8 mouse cellular contexts compared by ENCODE assay signal in genomic region chr2:28534436-28535262, GRCm38 (mm10). TPM values are rescaled to one million over a fixed set of nuclear protein-coding genes. Genes with fewer than 3 reads are reported as not detected.
DNase-seq lines count a peak whose midpoint lies in the region; ATAC-seq and TF ChIP-seq lines count a peak whose summit lies in the region.

No protein-coding gene starts in this region.

- WGBS in embryonic facial prominence, embryonic 12.5 days, result 17% methylated on average over 11 of the region's 11 CpGs
- WGBS in limb, embryonic 14.5 days, result 18% methylated on average over 11 of the region's 11 CpGs
- 27% methylated on average over 11 of the region's 11 CpGs for WGBS in midbrain, embryonic 16.5 days

- H3K4me3 ChIP-seq in embryonic facial prominence, embryonic 12.5 days, result peak overlapping the region; percentile 60
- peak overlapping the region; percentile 52 for H3K4me3 ChIP-seq in limb, embryonic 14.5 days (replicated peaks; ENCODE audit: low read length)
- H3K4me3 ChIP-seq in midbrain, embryonic 16.5 days (ENCODE audit: low read depth, low read length), result peak overlapping the region; percentile 45

- DNase-seq in adrenal gland, postnatal 14 days, result peak; percentile 72
- no peak for DNase-seq in adrenal gland, postnatal 25 days
- DNase-seq in heart, postnatal 14 days, result peak; percentile 64
- peak; percentile 70 for DNase-seq in limb, embryonic 14.5 days (ENCODE audit: low spot score)
- no peak for DNase-seq in thymus, postnatal 0 days (ENCODE audit: low spot score)
- DNase-seq in T-cell, adult 2 months (ENCODE audit: low spot score), result no peak

- no peak for TF ChIP-seq POLR2A in limb, embryonic 14.5 days (IDR thresholded peaks at IDR 0.05; ENCODE audit: borderline replicate concordance, extremely low read depth, insufficient read depth, insufficient read length)

- no peaks in the 10 kb centered on the region for H3K27me3 ChIP-seq in embryonic facial prominence, embryonic 12.5 days
- no peaks in the 10 kb centered on the region for H3K27me3 ChIP-seq in limb, embryonic 14.5 days (ENCODE audit: control insufficient read depth, insufficient read depth, low read length)
- no peaks in the 10 kb centered on the region for H3K27me3 ChIP-seq in midbrain, embryonic 16.5 days (ENCODE audit: control insufficient read depth, insufficient read depth, low read depth, low read length)

- intact Hi-C loops in heart, postnatal 14 days (cut with DNase I), result no loop called here

- peak overlapping the region; percentile 94 for H3K27ac ChIP-seq in embryonic facial prominence, embryonic 12.5 days
- H3K27ac ChIP-seq in limb, embryonic 14.5 days (replicated peaks; ENCODE audit: low read depth, low read length), result peak overlapping the region; percentile 81
- peak overlapping the region; percentile 80 for H3K27ac ChIP-seq in midbrain, embryonic 16.5 days (ENCODE audit: low read length)

- H3K4me1 ChIP-seq in embryonic facial prominence, embryonic 12.5 days, result peaks cover 85% of the 10 kb centered on the region
- H3K4me1 ChIP-seq in limb, embryonic 14.5 days (ENCODE audit: control insufficient read depth, insufficient read depth, low read length), result peaks cover 74% of the 10 kb centered on the region
- peaks cover 80% of the 10 kb centered on the region for H3K4me1 ChIP-seq in midbrain, embryonic 16.5 days (ENCODE audit: control insufficient read depth, insufficient read depth, low read length)

- H3K9ac ChIP-seq in embryonic facial prominence, embryonic 12.5 days, result peak overlapping the region; percentile 52
- H3K9ac ChIP-seq in limb, embryonic 14.5 days (ENCODE audit: low read depth, low read length, severe bottlenecking), result peak overlapping the region; percentile 61
- peak overlapping the region; percentile 63 for H3K9ac ChIP-seq in midbrain, embryonic 16.5 days (ENCODE audit: low read depth, low read length)

- peak overlapping the region; percentile 81 for H3K4me2 ChIP-seq in embryonic facial prominence, embryonic 12.5 days (replicated peaks)
- H3K4me2 ChIP-seq in limb, embryonic 14.5 days (replicated peaks; ENCODE audit: low read depth, low read length, severe bottlenecking), result peak overlapping the region; percentile 84
- peak overlapping the region; percentile 58 for H3K4me2 ChIP-seq in midbrain, embryonic 16.5 days (ENCODE audit: low read length)

- H3K36me3 ChIP-seq in embryonic facial prominence, embryonic 12.5 days, result no peaks in the 10 kb centered on the region
- peaks cover 5% of the 10 kb centered on the region; the same call in 1 of the 2 replicates for H3K36me3 ChIP-seq in limb, embryonic 14.5 days (ENCODE audit: control insufficient read depth, insufficient read depth, low read length)
- no peaks in the 10 kb centered on the region for H3K36me3 ChIP-seq in midbrain, embryonic 16.5 days (ENCODE audit: control insufficient read depth, insufficient read depth, low read length)

- no peaks in the 10 kb centered on the region for H3K9me3 ChIP-seq in embryonic facial prominence, embryonic 12.5 days
- H3K9me3 ChIP-seq in limb, embryonic 14.5 days (ENCODE audit: control insufficient read depth, low read length), result no peaks in the 10 kb centered on the region
- H3K9me3 ChIP-seq in midbrain, embryonic 16.5 days (replicated peaks; ENCODE audit: control insufficient read depth, low read length, poor library complexity, severe bottlenecking), result no peaks in the 10 kb centered on the region

- ATAC-seq in embryonic facial prominence, embryonic 12.5 days (ENCODE audit: insufficient number of reproducible peaks, insufficient read depth, low FRiP score, low TSS enrichment), result peak; percentile 64; the same call in 1 of the 2 replicates
- ATAC-seq in limb, embryonic 14.5 days (ENCODE audit: low FRiP score, low read depth), result peak; percentile 60
- ATAC-seq in midbrain, embryonic 16.5 days, result no peak

RNA-seq across cellular contexts. Expression of gene Ralgds, which starts 21.7 kb away (rescaled TPM):
- total RNA-seq in adrenal gland, postnatal 14 days (2021), result 27.0 and 35.9 TPM in 2 replicates
- 32.6 and 40.3 TPM in 2 replicates for total RNA-seq in adrenal gland, postnatal 25 days (2021)
- polyA plus RNA-seq in embryonic facial prominence, embryonic 12.5 days (2016; fragmentation: Nextera tagmentation; extraction: Ambion mirVana), result 64.1 and 66.1 TPM in 2 replicates
- total RNA-seq in heart, postnatal 14 days (2021), result 10 to 100 TPM; 14.5 to 18.2 TPM
- polyA plus RNA-seq in limb, embryonic 14.5 days (2012; rRNA removed), result 86.6 and 108 TPM in 2 replicates
- 61.6 and 63.1 TPM in 2 replicates for polyA plus RNA-seq in limb, embryonic 14.5 days (2014; fragmentation: Nextera tagmentation; extraction: Ambion mirVana)
- polyA plus RNA-seq in midbrain, embryonic 16.5 days (2015; fragmentation: Nextera tagmentation; extraction: Ambion mirVana), result 78.4 and 82.0 TPM in 2 replicates
- 13.3 and 15.7 TPM in 2 replicates for polyA plus RNA-seq in thymus, postnatal 0 days (2015; fragmentation: Nextera tagmentation; extraction: Ambion mirVana)

RNA-seq across cellular contexts. Expression of gene Cel, which starts 28.6 kb away (rescaled TPM):
- total RNA-seq in adrenal gland, postnatal 14 days (2021), result 0.15 TPM in 1 of 2 replicates, not detected in the other
- total RNA-seq in adrenal gland, postnatal 25 days (2021), result 0.24 TPM in 1 of 2 replicates, not detected in the other
- polyA plus RNA-seq in embryonic facial prominence, embryonic 12.5 days (2016; fragmentation: Nextera tagmentation; extraction: Ambion mirVana), result not detected in 2 replicates
- not detected for total RNA-seq in heart, postnatal 14 days (2021)
- polyA plus RNA-seq in limb, embryonic 14.5 days (2012; rRNA removed), result 0.06 and 0.12 TPM in 2 replicates
- polyA plus RNA-seq in limb, embryonic 14.5 days (2014; fragmentation: Nextera tagmentation; extraction: Ambion mirVana), result not detected in 2 replicates
- not detected in 2 replicates for polyA plus RNA-seq in midbrain, embryonic 16.5 days (2015; fragmentation: Nextera tagmentation; extraction: Ambion mirVana)
- polyA plus RNA-seq in thymus, postnatal 0 days (2015; fragmentation: Nextera tagmentation; extraction: Ambion mirVana), result 0.44 and 0.50 TPM in 2 replicates

RNA-seq across cellular contexts. Expression of gene Gm10134, which starts 28.8 kb away (rescaled TPM):
- 1.1 and 3.2 TPM in 2 replicates for total RNA-seq in adrenal gland, postnatal 14 days (2021)
- total RNA-seq in adrenal gland, postnatal 25 days (2021), result 3.4 TPM in 1 of 2 replicates, not detected in the other
- polyA plus RNA-seq in embryonic facial prominence, embryonic 12.5 days (2016; fragmentation: Nextera tagmentation; extraction: Ambion mirVana), result 0.87 TPM in 1 of 2 replicates, not detected in the other
- total RNA-seq in heart, postnatal 14 days (2021), result 1 to 10 TPM; 1.2 to 1.4 TPM
- 1.1 TPM in 1 of 2 replicates, not detected in the other for polyA plus RNA-seq in limb, embryonic 14.5 days (2012; rRNA removed)
- 0.61 and 1.1 TPM in 2 replicates for polyA plus RNA-seq in limb, embryonic 14.5 days (2014; fragmentation: Nextera tagmentation; extraction: Ambion mirVana)
- polyA plus RNA-seq in midbrain, embryonic 16.5 days (2015; fragmentation: Nextera tagmentation; extraction: Ambion mirVana), result 2.3 and 3.6 TPM in 2 replicates
- polyA plus RNA-seq in thymus, postnatal 0 days (2015; fragmentation: Nextera tagmentation; extraction: Ambion mirVana), result 2.6 and 3.6 TPM in 2 replicates

RNA-seq across cellular contexts. Expression of gene Gbgt1, which starts 38.0 kb away (rescaled TPM):
- 3.3 and 5.1 TPM in 2 replicates for total RNA-seq in adrenal gland, postnatal 14 days (2021)
- 2.1 and 3.2 TPM in 2 replicates for total RNA-seq in adrenal gland, postnatal 25 days (2021)
- 0.36 TPM in 1 of 2 replicates, not detected in the other for polyA plus RNA-seq in embryonic facial prominence, embryonic 12.5 days (2016; fragmentation: Nextera tagmentation; extraction: Ambion mirVana)
- total RNA-seq in heart, postnatal 14 days (2021), result 1 to 10 TPM; 2.6 to 3.7 TPM
- 2.1 and 3.3 TPM in 2 replicates for polyA plus RNA-seq in limb, embryonic 14.5 days (2012; rRNA removed)
- polyA plus RNA-seq in limb, embryonic 14.5 days (2014; fragmentation: Nextera tagmentation; extraction: Ambion mirVana), result 1.0 and 1.4 TPM in 2 replicates
- 1.1 and 1.2 TPM in 2 replicates for polyA plus RNA-seq in midbrain, embryonic 16.5 days (2015; fragmentation: Nextera tagmentation; extraction: Ambion mirVana)
- polyA plus RNA-seq in thymus, postnatal 0 days (2015; fragmentation: Nextera tagmentation; extraction: Ambion mirVana), result 0.35 and 0.88 TPM in 2 replicates

RNA-seq across cellular contexts. Expression of gene Gtf3c5, which starts 48.9 kb away (rescaled TPM):
- total RNA-seq in adrenal gland, postnatal 14 days (2021), result 18.7 and 18.9 TPM in 2 replicates
- total RNA-seq in adrenal gland, postnatal 25 days (2021), result 22.3 and 24.4 TPM in 2 replicates
- polyA plus RNA-seq in embryonic facial prominence, embryonic 12.5 days (2016; fragmentation: Nextera tagmentation; extraction: Ambion mirVana), result 52.4 and 53.6 TPM in 2 replicates
- total RNA-seq in heart, postnatal 14 days (2021), result 10 to 100 TPM in 1 of 2 experiments, 1 to 10 TPM in 1; 9.8 to 10.9 TPM
- polyA plus RNA-seq in limb, embryonic 14.5 days (2012; rRNA removed), result 52.4 and 52.6 TPM in 2 replicates
- 29.7 and 31.1 TPM in 2 replicates for polyA plus RNA-seq in limb, embryonic 14.5 days (2014; fragmentation: Nextera tagmentation; extraction: Ambion mirVana)
- polyA plus RNA-seq in midbrain, embryonic 16.5 days (2015; fragmentation: Nextera tagmentation; extraction: Ambion mirVana), result 42.3 and 46.3 TPM in 2 replicates
- polyA plus RNA-seq in thymus, postnatal 0 days (2015; fragmentation: Nextera tagmentation; extraction: Ambion mirVana), result 18.8 and 20.7 TPM in 2 replicates

Comparison
In these comparisons a context has a peak if more than half of its experiments do, and no peak if none do; other contexts are left out.
1. DNase-seq: peak in adrenal gland, postnatal 14 days (single experiment), heart, postnatal 14 days (2 of 2) and limb, embryonic 14.5 days (single experiment); none in adrenal gland, postnatal 25 days (single experiment), thymus, postnatal 0 days (single experiment) and T-cell, adult 2 months (single experiment).
2. Peak in every context shown above with its lines, with median percentiles within 50 percentile points of each other: H3K27ac ChIP-seq, H3K4me2 ChIP-seq, H3K4me3 ChIP-seq and H3K9ac ChIP-seq.